Mouse (Mus musculus) monocyte, adult 5-6 weeks (primary cell): Measurements from ENCODE around the gene Tbl1x. TPM values are rescaled to one million over a fixed set of nuclear protein-coding genes. Genes with fewer than 3 reads are reported as not detected.

Source experiments
- ATAC-seq: fragments of 153-309, 156-312 bp; replicated peaks from 2 replicates; pipeline ENCODE4 v1.8.0; 2017; ENCODE audit warnings: mild to moderate bottlenecking; ENCODE audit not compliant: low TSS enrichment, insufficient number of reproducible peaks, severe bottlenecking, poor library complexity, low FRiP score
- total RNA-seq: library from RNA; stranded (forward); fragments of 200-1000, 200-491, 200-594 nt; gene quantifications from 3 replicates; pipeline ENCODE4 v1.2.3, GENCODE M21; 2017

Gene Tbl1x
- total RNA-seq, 1 experiment from 2014 or later: 18.1 TPM

DNA sequence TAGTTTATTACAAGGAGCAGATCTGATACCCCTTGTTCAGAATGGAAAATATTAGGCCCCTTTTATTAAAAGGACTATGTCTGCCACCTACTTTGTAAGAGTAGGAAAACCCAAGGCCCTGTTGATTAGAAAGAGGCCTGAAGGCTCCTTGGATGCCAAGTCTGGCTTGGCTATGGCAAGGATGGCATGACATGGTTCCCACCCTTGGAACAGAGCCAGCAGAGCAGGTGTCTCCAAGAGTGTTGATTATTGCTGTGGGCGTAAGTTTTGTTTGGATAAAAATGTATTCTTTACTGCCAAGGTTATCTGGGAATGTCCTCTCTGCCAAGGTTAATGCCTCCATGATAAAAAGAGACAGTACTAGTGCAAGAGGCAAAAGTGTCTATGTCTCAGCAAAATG, 156.1 kb downstream of the Tbl1x start:
- no peak for ATAC-seq

DNA sequence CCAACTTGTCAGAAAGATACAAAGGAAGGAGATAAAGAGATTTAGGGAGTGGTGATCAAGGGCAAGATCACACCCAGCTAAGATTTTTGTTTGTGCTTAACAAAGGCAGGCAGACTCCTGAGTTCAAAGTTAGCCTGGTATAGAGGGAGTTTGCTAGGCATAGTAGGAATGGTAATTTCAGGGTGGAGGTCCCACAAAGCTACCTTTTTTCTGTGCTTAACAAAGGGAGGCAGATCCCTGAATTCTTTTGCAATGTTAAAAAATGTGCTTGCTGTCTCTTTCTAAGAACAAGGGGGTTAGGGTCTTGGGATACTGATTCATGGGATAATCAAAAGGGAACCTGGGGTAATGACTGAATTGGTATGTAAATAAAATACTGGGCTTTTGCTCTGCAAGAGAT, 156.6 kb downstream of the Tbl1x start:
- no peak for ATAC-seq

DNA sequence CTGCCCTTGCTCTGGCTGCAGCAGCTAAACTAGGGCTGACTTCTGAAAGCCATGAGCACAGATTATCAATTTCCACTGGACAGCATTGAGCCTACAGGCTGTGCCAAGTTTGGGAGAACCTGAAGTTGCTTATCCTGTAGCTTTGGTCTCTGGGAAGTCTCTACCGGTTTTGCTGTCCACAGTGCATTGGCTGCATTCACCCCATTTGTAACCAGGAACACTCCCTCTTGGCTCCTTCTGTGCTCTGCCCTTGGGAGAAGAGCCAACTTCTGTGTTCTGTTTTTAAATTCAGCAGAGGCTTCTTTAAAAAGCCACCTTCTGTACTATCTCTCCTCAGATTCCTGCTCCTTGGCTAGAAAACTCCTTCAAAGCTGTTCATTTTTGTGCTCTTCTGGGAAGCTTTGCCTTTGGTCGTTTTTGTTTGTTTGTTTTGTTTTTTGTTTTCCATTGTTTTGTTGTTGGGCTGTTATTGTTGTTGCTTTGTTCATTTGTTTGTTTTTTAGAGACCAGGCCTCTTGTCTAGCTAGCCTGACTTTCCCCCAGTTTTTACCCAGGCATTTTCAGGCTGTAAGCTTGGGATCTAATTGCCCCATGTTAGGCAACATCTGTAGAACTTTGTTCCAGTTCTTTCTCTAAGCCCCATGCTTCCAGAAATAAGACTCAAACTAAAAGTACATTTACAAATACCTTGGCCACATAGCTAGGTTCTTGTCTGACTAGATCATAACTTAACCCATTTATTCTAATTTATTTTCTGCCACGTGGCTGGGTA, 159.2 kb downstream of the Tbl1x start:
- no peak for ATAC-seq
